Mouse (Mus musculus): Measurements from ENCODE around the gene Pcbd1. TPM values are rescaled to one million over a fixed set of nuclear protein-coding genes. Genes with fewer than 3 reads are reported as not detected.

The Pcbd1 gene
- 2.7 and 2.9 TPM in 2 replicates for polyA plus RNA-seq (2015; fragmentation: Nextera tagmentation; extraction: Ambion mirVana)

- no peak for DNase-seq (ENCODE audit: low spot score)
These were observed at the start of gene Pcbd1 for GRCm38 (mm10) chr10:61089170-61090142. Gene Pcbd1 (plus strand): TSS chr10:61089331.

- no peak for DNase-seq (ENCODE audit: low spot score)
These were observed 49.5 kb upstream of the Pcbd1 start for GRCm38 (mm10) chr10:61039657-61040056.

GRCm38 (mm10) chr10:61045081-61045480 is 44.0 kb upstream of the Pcbd1 start:
- no peak for DNase-seq (ENCODE audit: low spot score)

DNA sequence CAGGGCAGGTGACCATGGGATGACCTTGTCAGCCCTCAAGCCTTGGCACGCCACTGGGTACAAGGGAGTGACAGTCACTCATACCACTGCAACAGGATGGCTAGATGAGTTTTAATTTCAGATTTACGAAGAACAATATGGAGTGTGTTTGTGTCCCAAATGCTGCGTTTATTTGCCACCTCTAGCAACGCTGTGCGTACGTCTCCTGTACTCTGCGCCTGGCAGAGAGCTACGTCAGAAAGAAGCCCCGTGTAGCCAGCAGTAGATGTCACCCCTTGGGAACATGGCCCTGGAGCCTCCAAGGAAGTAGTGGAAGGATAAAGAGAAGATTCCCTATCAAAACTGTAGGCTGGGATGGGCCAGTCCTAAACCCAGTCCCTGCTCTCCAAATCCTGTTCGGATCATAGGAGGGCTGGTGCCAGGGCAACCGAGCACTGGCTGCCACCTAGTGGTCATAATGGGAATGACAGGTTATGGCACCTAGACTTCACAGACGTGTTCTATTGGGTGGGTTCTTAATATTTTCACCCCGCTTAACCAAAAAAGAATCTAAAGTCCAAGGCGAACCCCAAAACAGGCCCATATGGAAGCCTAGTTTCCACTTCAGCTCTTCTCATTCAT is 37.0 kb upstream of the Pcbd1 start:
- DNase-seq (ENCODE audit: low spot score), result peak; percentile 44

DNA sequence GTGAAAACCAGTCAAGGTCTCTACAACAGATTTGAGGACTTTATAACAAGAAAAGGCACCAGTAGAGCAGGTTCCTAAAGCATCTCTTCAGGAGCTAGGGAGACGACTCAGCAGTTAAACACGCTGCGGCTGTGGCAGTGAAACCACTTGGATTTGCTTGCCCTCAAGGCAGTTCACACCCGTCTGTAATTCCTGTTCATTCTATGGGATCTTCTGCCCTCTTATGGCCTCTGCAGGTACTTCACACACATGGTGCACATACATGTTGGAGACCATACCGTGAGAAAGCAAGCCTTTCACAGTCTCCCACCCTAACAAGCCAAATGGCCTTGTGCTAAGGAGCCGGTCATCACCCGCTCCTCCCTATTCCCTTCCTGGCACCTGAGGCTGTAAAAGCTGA is 32.5 kb upstream of the Pcbd1 start:
- no peak for DNase-seq (ENCODE audit: low spot score)

DNA sequence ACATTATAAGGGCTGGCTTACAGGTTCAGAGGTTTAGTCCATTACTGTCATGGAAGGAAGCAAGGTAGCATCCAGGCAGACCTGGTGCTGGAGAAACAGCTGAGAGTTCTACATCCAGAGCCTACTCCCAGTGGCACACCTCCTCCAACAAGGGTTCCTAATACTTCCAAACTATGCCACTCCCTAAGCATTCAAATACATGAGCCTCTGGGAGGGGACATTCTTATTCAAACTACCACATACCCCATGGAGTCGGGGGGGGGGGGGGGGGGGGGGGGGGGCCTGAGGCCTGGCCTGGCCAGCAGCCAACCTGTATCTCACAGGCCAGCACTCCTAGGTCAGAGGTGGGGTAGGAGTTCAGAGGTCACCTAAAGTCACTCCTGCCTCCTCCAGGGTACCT is 30.0 kb upstream of the Pcbd1 start:
- DNase-seq (ENCODE audit: low spot score), result no peak

- DNase-seq (ENCODE audit: low spot score), result no peak
These were observed 29.5 kb upstream of the Pcbd1 start for GRCm38 (mm10) chr10:61059543-61060110.

DNA sequence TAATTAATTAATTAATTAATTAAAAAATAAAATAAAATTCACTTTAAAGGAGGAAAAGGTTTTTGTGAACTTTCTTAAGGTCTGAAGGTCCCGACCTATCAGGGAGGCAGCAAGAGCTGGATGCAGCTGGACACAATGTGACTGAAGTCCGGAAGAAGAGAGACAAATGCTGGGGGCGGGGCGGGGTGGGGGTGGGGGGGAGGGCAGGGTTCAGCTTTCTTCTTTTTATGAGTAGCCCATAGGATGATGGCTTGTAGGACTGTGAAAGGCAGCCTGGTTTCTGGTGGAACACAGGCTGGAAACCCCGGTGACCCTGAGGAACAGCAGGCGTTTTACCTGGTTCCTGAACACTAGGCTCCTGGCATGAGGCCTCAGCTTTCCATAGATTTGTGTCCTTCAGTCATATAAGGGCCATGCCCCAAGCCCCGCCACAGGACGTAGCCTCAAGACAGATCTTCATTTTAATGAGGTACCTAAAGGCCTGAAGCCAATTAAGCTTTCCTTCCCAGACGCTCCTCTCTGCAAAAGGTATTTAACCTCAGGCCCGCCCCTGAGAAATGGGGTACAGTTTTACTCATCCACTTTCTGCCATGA is 25.8 kb upstream of the Pcbd1 start:
- DNase-seq (ENCODE audit: low spot score), result no peak

GRCm38 (mm10) chr10:61064635-61065034 is 24.5 kb upstream of the Pcbd1 start:
- DNase-seq (ENCODE audit: low spot score), result no peak

- DNase-seq (ENCODE audit: low spot score), result no peak
These were observed 23.7 kb upstream of the Pcbd1 start for GRCm38 (mm10) chr10:61065287-61066005.

- peak; percentile 65 for DNase-seq (ENCODE audit: low spot score)
These were observed 20.5 kb upstream of the Pcbd1 start for GRCm38 (mm10) chr10:61068436-61069192.

- DNase-seq (ENCODE audit: low spot score), result no peak
These were observed 19.9 kb upstream of the Pcbd1 start for GRCm38 (mm10) chr10:61069248-61069647.

DNA sequence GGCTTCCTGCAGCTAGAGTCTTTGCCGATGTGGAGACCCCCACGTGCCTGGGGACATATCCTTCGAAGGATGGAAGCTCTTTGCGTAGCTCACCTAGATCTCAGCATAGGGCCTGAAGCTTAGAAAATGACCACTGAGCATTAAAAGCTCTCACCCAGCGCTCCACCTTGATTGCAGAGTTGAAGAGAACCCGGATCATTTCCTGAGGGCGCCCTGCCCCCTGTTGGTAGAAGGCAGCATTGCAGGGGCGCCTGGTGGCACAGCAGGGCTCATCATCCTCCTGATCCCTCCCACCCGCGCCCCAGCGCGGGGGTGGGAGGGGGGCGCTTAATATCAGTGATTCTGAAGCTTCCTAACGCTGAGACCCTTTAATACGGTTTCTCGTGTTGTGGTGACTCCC is 16.8 kb upstream of the Pcbd1 start:
- peak; percentile 58 for DNase-seq (ENCODE audit: low spot score)

DNA sequence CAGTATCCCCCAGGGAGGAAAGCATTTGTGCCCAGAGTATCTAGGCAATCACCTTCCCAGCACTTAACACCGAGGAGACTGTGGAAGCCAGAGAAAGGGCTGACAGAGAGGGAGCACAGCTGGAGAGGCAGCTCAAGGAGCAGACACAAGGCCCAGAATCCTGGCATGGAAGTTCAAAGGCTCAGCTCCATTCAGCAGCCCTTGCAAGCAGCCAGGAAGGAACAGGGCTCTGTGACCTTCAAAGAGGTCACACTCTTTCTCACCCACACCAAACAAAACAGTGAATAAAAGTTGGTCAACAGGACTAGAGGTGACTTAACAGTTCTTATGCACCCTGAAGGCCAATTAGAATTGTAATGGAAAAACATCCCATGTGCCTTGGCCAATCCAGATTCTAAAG is 14.5 kb upstream of the Pcbd1 start:
- DNase-seq (ENCODE audit: low spot score), result no peak

DNA sequence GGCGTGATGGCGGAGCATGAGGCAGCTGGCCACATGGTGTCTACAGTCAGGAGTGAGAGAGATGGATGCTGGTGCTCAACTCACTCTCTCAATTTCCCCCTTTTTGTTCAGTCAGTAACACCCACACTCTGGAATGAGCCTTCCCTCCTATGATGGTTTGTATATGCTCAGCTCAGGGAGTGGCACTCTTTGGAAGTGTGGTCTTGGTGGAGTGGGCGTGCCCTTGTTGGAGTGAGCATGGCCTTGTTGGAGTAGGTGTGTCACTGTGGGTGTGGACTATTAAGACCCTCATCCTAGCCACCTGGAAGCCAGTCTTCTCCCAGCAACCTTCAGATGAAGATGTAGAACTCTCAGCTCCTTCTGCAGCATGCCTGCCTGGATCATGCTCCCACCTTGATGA is 13.5 kb upstream of the Pcbd1 start:
- DNase-seq (ENCODE audit: low spot score), result no peak

DNA sequence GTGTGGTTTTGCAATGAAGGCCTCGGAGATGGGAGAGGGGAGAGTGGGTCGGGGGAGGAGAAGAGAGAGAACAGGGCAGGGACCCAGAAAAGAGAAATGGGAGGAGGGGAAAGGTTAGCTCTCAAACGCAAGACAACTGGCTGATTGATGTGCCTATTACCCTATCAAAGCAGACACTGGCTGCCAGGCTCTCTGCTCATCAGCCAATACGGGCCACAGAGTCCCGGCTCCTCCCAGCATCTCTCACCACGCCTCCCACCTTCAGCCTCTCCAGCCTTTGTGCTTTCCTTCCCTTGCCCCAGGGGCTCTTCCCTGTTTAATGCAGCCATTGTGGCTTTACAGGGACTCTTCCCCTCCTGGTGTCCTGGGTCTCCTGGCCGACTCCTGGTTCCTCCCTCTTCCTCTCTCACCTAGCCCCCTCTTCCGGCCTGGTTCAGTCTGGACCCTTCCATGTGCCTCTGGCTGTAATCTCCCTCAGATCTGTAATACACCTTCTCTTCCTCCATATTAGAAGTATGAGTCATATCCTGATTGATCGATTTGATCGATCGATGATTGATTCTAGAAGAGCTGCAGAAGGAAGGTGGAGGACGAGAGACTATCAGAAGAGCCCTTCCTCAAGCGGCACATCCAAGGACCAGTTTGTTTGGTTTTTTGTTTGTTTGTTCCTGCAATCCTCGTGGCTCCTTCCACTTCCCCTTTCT is 8.8 kb upstream of the Pcbd1 start:
- peak; percentile 49 for DNase-seq (ENCODE audit: low spot score)

GRCm38 (mm10) chr10:61080931-61081255 is 8.2 kb upstream of the Pcbd1 start:
- DNase-seq (ENCODE audit: low spot score), result no peak

DNA sequence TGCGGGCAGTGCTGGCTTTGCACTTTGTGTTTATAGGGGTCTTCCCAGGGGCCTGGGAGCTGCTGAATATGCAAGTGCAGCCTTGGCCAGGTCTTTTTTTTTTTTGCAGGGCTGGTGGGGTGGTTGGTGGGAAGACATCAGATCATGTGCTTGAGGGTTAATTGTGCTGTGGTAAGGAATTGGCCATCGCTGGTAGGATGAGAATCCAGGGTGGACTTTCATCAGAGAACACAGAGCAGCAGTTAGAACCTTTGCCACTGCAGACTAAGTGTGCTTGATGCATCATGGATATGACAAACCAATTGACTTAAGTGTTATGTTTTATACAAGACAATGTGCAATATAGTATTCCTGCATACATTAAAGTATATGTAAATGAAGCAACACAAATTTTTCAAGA is 3.8 kb upstream of the Pcbd1 start:
- no peak for DNase-seq (ENCODE audit: low spot score)

DNA sequence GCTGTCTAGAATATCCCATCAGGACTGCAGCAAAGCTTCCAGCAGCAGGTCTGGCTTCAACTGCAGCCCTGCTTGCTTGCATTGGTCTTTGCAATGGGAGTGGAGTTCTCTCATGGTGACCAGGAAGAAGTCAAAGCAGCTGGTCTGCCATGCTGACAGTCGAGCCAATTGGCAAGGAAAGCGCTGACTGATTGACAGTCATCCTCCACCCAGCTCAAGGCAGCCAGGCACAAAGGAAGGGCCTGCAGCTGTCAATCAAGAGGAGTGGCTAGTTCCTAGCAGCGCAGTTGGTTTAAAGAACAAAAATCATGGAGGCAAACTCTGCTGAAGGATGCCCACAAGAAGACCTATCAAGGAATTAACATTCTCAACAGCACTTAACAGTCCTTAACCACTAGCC is 2.6 kb upstream of the Pcbd1 start:
- DNase-seq (ENCODE audit: low spot score), result no peak

GRCm38 (mm10) chr10:61088468-61088867 is 663 bp upstream of the Pcbd1 start:
- DNase-seq (ENCODE audit: low spot score), result no peak
